Mouse (Mus musculus): ENCODE measurements around the gene Pgr. TPM values are rescaled to one million over a fixed set of nuclear protein-coding genes. Genes with fewer than 3 reads are reported as not detected.

Gene Pgr
- polyA plus RNA-seq, 1 experiment from 2014 or later, result 2.7 TPM

- H3K36me3 ChIP-seq (ENCODE audit: control insufficient read depth, insufficient read depth, low read length), result no peaks in the 10 kb centered on the region
- H3K4me3 ChIP-seq (ENCODE audit: low read depth, low read length), result no peak overlapping the region
- H3K9ac ChIP-seq (replicated peaks; ENCODE audit: low read depth, low read length), result no peak overlapping the region
- no peaks in the 10 kb centered on the region for H3K4me1 ChIP-seq (ENCODE audit: control insufficient read depth, insufficient read depth, low read length)
- H3K9me3 ChIP-seq (ENCODE audit: control insufficient read depth, low read length), result no peaks in the 10 kb centered on the region
- no peaks in the 10 kb centered on the region for H3K27me3 ChIP-seq (ENCODE audit: control insufficient read depth, insufficient read depth, low read length)
- WGBS, result 89% methylated on average over 2 of the region's 2 CpGs
- ATAC-seq (ENCODE audit: low read depth), result no peak
- H3K27ac ChIP-seq (ENCODE audit: low read depth, low read length), result no peak overlapping the region
- H3K4me2 ChIP-seq (ENCODE audit: low read depth, low read length), result no peak overlapping the region
Observed at GRCm38 (mm10) chr9:8927561-8927960, 27.9 kb downstream of the Pgr start.

GRCm38 (mm10) chr9:8937753-8938152 is 38.1 kb downstream of the Pgr start:
- Histone ChIP-seq H3K27me3 (ENCODE audit: control insufficient read depth, insufficient read depth, low read length) (no peaks in the 10 kb centered on the region), H3K27ac (ENCODE audit: low read depth, low read length) (no peak overlapping the region), H3K4me1 (ENCODE audit: control insufficient read depth, insufficient read depth, low read length) (no peaks in the 10 kb centered on the region), H3K9ac (replicated peaks; ENCODE audit: low read depth, low read length) (no peak overlapping the region), H3K36me3 (ENCODE audit: control insufficient read depth, insufficient read depth, low read length) (no peaks in the 10 kb centered on the region), H3K9me3 (ENCODE audit: control insufficient read depth, low read length) (no peaks in the 10 kb centered on the region), H3K4me3 (ENCODE audit: low read depth, low read length) (no peak overlapping the region), H3K4me2 (ENCODE audit: low read depth, low read length) (no peak overlapping the region)
- no peak for ATAC-seq (ENCODE audit: low read depth)
- WGBS, result 49% methylated on average over 1 of the region's 1 CpGs

GRCm38 (mm10) chr9:8953306-8953705 is 53.7 kb downstream of the Pgr start:
- no peak overlapping the region for H3K4me3 ChIP-seq (ENCODE audit: low read depth, low read length)
- no peak for ATAC-seq (ENCODE audit: low read depth)

GRCm38 (mm10) chr9:8964512-8965133 is 65.0 kb downstream of the Pgr start:
- WGBS, result 71% methylated on average over 8 of the region's 8 CpGs
- no peaks in the 10 kb centered on the region for H3K36me3 ChIP-seq (ENCODE audit: control insufficient read depth, insufficient read depth, low read length)
- no peak overlapping the region for H3K4me3 ChIP-seq (ENCODE audit: low read depth, low read length)
- H3K9ac ChIP-seq (replicated peaks; ENCODE audit: low read depth, low read length), result no peak overlapping the region
- H3K27ac ChIP-seq (ENCODE audit: low read depth, low read length), result no peak overlapping the region
- no peaks in the 10 kb centered on the region for H3K9me3 ChIP-seq (ENCODE audit: control insufficient read depth, low read length)
- peak; percentile 54; the same call in 1 of the 2 replicates for ATAC-seq (ENCODE audit: low read depth)
- no peak overlapping the region for H3K4me2 ChIP-seq (ENCODE audit: low read depth, low read length)
- no peaks in the 10 kb centered on the region for H3K4me1 ChIP-seq (ENCODE audit: control insufficient read depth, insufficient read depth, low read length)
- no peaks in the 10 kb centered on the region for H3K27me3 ChIP-seq (ENCODE audit: control insufficient read depth, insufficient read depth, low read length)

More at GRCm38 (mm10) chr9:8953306-8953705, 53.7 kb downstream of the Pgr start:
- Histone ChIP-seq H3K9ac (replicated peaks; ENCODE audit: low read depth, low read length) (no peak overlapping the region), H3K4me1 (ENCODE audit: control insufficient read depth, insufficient read depth, low read length) (no peaks in the 10 kb centered on the region), H3K36me3 (ENCODE audit: control insufficient read depth, insufficient read depth, low read length) (no peaks in the 10 kb centered on the region), H3K27me3 (ENCODE audit: control insufficient read depth, insufficient read depth, low read length) (no peaks in the 10 kb centered on the region), H3K4me2 (ENCODE audit: low read depth, low read length) (no peak overlapping the region), H3K27ac (ENCODE audit: low read depth, low read length) (no peak overlapping the region), H3K9me3 (ENCODE audit: control insufficient read depth, low read length) (no peaks in the 10 kb centered on the region)

- Histone ChIP-seq H3K4me2 (ENCODE audit: low read depth, low read length) (no peak overlapping the region), H3K27me3 (ENCODE audit: control insufficient read depth, insufficient read depth, low read length) (no peaks in the 10 kb centered on the region), H3K9me3 (ENCODE audit: control insufficient read depth, low read length) (no peaks in the 10 kb centered on the region), H3K9ac (replicated peaks; ENCODE audit: low read depth, low read length) (no peak overlapping the region), H3K27ac (ENCODE audit: low read depth, low read length) (no peak overlapping the region), H3K4me1 (ENCODE audit: control insufficient read depth, insufficient read depth, low read length) (no peaks in the 10 kb centered on the region), H3K36me3 (ENCODE audit: control insufficient read depth, insufficient read depth, low read length) (no peaks in the 10 kb centered on the region), H3K4me3 (ENCODE audit: low read depth, low read length) (no peak overlapping the region)
- no peak for ATAC-seq (ENCODE audit: low read depth)
- WGBS, result 57% methylated on average over 7 of the region's 7 CpGs
Observed at GRCm38 (mm10) chr9:8970240-8970639, 70.6 kb downstream of the Pgr start.

GRCm38 (mm10) chr9:8971491-8971890 is 71.9 kb downstream of the Pgr start, which contains the start of gene Gm16485:
Gm16485 (plus strand) TSS chr9:8971791.
- H3K27ac ChIP-seq (ENCODE audit: low read depth, low read length), result no peak within 1 kb of the TSS
- no peak within 1 kb of the TSS for H3K9ac ChIP-seq (replicated peaks; ENCODE audit: low read depth, low read length)
- ATAC-seq (ENCODE audit: low read depth), result no peak
- 77% methylated on average over 2 of the region's 2 CpGs for WGBS
- no peak within 1 kb of the TSS for H3K4me3 ChIP-seq (ENCODE audit: low read depth, low read length)
- no peak within 1 kb of the TSS for H3K4me2 ChIP-seq (ENCODE audit: low read depth, low read length)
- H3K4me1 ChIP-seq (ENCODE audit: control insufficient read depth, insufficient read depth, low read length), result no peaks in the 10 kb centered on the region
- no peaks in the 10 kb centered on the region for H3K9me3 ChIP-seq (ENCODE audit: control insufficient read depth, low read length)
- H3K36me3 ChIP-seq (ENCODE audit: control insufficient read depth, insufficient read depth, low read length), result no peaks in the 10 kb centered on the region
- H3K27me3 ChIP-seq (ENCODE audit: control insufficient read depth, insufficient read depth, low read length), result no peaks in the 10 kb centered on the region

GRCm38 (mm10) chr9:8977775-8978174 is 78.1 kb downstream of the Pgr start:
- H3K36me3 ChIP-seq (ENCODE audit: control insufficient read depth, insufficient read depth, low read length), result no peaks in the 10 kb centered on the region
- WGBS, result 45% methylated on average over 2 of the region's 2 CpGs
- H3K27ac ChIP-seq (ENCODE audit: low read depth, low read length), result no peak overlapping the region
- ATAC-seq (ENCODE audit: low read depth), result no peak
- no peaks in the 10 kb centered on the region for H3K4me1 ChIP-seq (ENCODE audit: control insufficient read depth, insufficient read depth, low read length)
- no peaks in the 10 kb centered on the region for H3K27me3 ChIP-seq (ENCODE audit: control insufficient read depth, insufficient read depth, low read length)
- no peak overlapping the region for H3K4me3 ChIP-seq (ENCODE audit: low read depth, low read length)
- H3K9me3 ChIP-seq (ENCODE audit: control insufficient read depth, low read length), result no peaks in the 10 kb centered on the region
- no peak overlapping the region for H3K9ac ChIP-seq (replicated peaks; ENCODE audit: low read depth, low read length)
- H3K4me2 ChIP-seq (ENCODE audit: low read depth, low read length), result no peak overlapping the region

- no peaks in the 10 kb centered on the region for H3K36me3 ChIP-seq (ENCODE audit: control insufficient read depth, insufficient read depth, low read length)
- no peaks in the 10 kb centered on the region for H3K9me3 ChIP-seq (ENCODE audit: control insufficient read depth, low read length)
- 87% methylated on average over 3 of the region's 3 CpGs for WGBS
- no peak overlapping the region for H3K4me2 ChIP-seq (ENCODE audit: low read depth, low read length)
- no peak overlapping the region for H3K4me3 ChIP-seq (ENCODE audit: low read depth, low read length)
- no peak for ATAC-seq (ENCODE audit: low read depth)
- no peak overlapping the region for H3K9ac ChIP-seq (replicated peaks; ENCODE audit: low read depth, low read length)
- no peaks in the 10 kb centered on the region for H3K27me3 ChIP-seq (ENCODE audit: control insufficient read depth, insufficient read depth, low read length)
- no peaks in the 10 kb centered on the region for H3K4me1 ChIP-seq (ENCODE audit: control insufficient read depth, insufficient read depth, low read length)
- no peak overlapping the region for H3K27ac ChIP-seq (ENCODE audit: low read depth, low read length)
Observed at GRCm38 (mm10) chr9:8982315-8982714, 82.7 kb downstream of the Pgr start.

GRCm38 (mm10) chr9:8996494-8996893 is 96.9 kb downstream of the Pgr start:
- Histone ChIP-seq H3K27ac (ENCODE audit: low read depth, low read length) (no peak overlapping the region), H3K4me3 (ENCODE audit: low read depth, low read length) (no peak overlapping the region), H3K9me3 (ENCODE audit: control insufficient read depth, low read length) (no peaks in the 10 kb centered on the region), H3K27me3 (ENCODE audit: control insufficient read depth, insufficient read depth, low read length) (no peaks in the 10 kb centered on the region), H3K9ac (replicated peaks; ENCODE audit: low read depth, low read length) (no peak overlapping the region), H3K36me3 (ENCODE audit: control insufficient read depth, insufficient read depth, low read length) (no peaks in the 10 kb centered on the region), H3K4me2 (ENCODE audit: low read depth, low read length) (no peak overlapping the region), H3K4me1 (ENCODE audit: control insufficient read depth, insufficient read depth, low read length) (no peaks in the 10 kb centered on the region)
- 87% methylated on average over 2 of the region's 2 CpGs for WGBS
- ATAC-seq (ENCODE audit: low read depth), result no peak
